Mouse (Mus musculus) liver, embryonic 16.5 days (tissue): ENCODE results near the gene Arid3c. TPM values are rescaled to one million over a fixed set of nuclear protein-coding genes. Genes with fewer than 3 reads are reported as not detected.

Source experiments
- ATAC-seq: fragments of 200-750 bp; cut with Nextera tagmentation; 2 replicates; pipeline ENCODE4 v1.8.0; 2017; ENCODE audit warnings: low read depth, mild to moderate bottlenecking, moderate number of reproducible peaks, moderate library complexity
- H3K27ac ChIP-seq: fragments of 300-500 bp; sonication (generic); 2 replicates; pipeline ENCODE4 v1.5.1; 2014; ENCODE audit warnings: mild to moderate bottlenecking, low read length
- H3K27me3 ChIP-seq: fragments of 300-500 bp; sonication (generic); 2 replicates; pipeline ENCODE4 v1.6.1; 2014; ENCODE audit warnings: low read depth, low read length, mixed read lengths; ENCODE audit not compliant: control insufficient read depth, insufficient read depth
- H3K36me3 ChIP-seq: fragments of 300-500 bp; sonication (generic); 2 replicates; pipeline ENCODE4 v1.6.1; 2014; ENCODE audit warnings: mild to moderate bottlenecking; ENCODE audit not compliant: control insufficient read depth, insufficient read depth
- H3K4me1 ChIP-seq: fragments of 300-500 bp; sonication (generic); 2 replicates; pipeline ENCODE4 v1.6.1; 2014; ENCODE audit warnings: low read depth, low read length, mixed read lengths; ENCODE audit not compliant: control insufficient read depth
- H3K4me2 ChIP-seq: fragments of 300-500 bp; sonication (generic); 2 replicates; pipeline ENCODE4 v1.6.1; 2014; ENCODE audit warnings: low read depth, low read length, mixed read lengths
- H3K4me3 ChIP-seq: fragments of 300-500 bp; sonication (generic); 2 replicates; pipeline ENCODE4 v1.5.1; 2014; ENCODE audit warnings: low read depth, mild to moderate bottlenecking, low read length
- H3K9ac ChIP-seq: fragments of 300-500 bp; sonication (generic); 2 replicates; pipeline ENCODE4 v1.6.1; 2014; ENCODE audit warnings: low read depth, low read length
- H3K9me3 ChIP-seq: fragments of 300-500 bp; sonication (generic); replicated peaks from 2 replicates; pipeline ENCODE4 v1.6.1; 2016; ENCODE audit warnings: low read length; ENCODE audit not compliant: control insufficient read depth
- WGBS: fragments of 180-500 bp; shearing (Covaris S2); extraction: QIAGEN DNeasy Blood & Tissue Kit; methylation state at CpG from one replicate; pipeline ENCODE4 v1.1.7; 2014; ENCODE audit not compliant: insufficient replicate concordance; 5-methylcytosine and 5-hydroxymethylcytosine counted together
- polyA plus RNA-seq: library from polyadenylated mRNA; unstranded; fragments of >200 nt; fragmentation: Nextera tagmentation; extraction: Ambion mirVana; gene quantifications from 2 replicates; pipeline ENCODE4 v1.2.1, GENCODE M21; 2015

Arid3c gene
- polyA plus RNA-seq, 1 experiment from 2014 or later, result not detected

DNA sequence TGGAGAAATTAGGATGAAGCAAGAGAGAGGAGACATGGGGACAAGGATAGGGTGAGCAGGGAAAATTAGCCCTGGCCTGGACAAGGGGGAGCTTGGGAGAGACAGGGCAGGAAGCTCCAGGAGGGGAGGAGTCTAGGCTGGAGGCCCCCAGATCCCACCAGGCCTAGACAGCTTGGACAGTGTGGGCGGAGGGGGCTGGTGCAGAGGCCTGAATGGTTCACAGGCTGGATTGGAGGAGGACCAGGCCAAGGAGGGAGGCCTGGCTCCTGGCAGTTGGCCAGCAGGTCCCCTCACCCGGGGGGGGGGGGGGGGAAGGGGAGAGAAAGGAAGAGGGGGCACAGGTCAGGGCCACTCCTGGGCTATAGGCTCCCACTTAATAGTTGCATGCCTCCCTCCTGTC, 51.7 kb downstream of the Arid3c start:
- H3K4me1 ChIP-seq, result no peaks in the 10 kb centered on the region
- no peak overlapping the region for H3K4me2 ChIP-seq
- peaks cover 15% of the 10 kb centered on the region for H3K27me3 ChIP-seq
- no peaks in the 10 kb centered on the region for H3K36me3 ChIP-seq
- H3K9me3 ChIP-seq, result no peaks in the 10 kb centered on the region
- WGBS, result 43% methylated on average over 1 of the region's 2 CpGs
- no peak for ATAC-seq
- no peak overlapping the region for H3K4me3 ChIP-seq
- H3K9ac ChIP-seq, result no peak overlapping the region
- no peak overlapping the region for H3K27ac ChIP-seq

DNA sequence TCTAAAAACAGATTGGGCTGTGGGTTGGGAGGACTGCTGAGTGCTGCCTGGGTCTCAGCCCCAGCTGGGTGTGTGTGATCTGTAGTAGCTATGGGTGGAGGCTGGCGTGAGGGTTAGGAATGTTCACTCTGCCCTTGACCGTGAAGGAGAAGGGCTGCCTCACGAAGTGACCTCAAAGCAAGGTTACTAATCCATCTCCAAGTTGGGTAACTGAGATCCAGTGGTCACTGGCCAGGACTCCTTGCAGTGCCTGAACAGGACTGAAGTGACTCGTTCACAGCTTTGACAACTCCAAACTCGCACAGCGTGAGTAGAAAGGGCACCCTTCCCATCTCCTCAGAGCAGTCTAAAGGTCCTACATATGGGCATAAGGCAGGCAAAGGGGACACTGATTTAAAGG, 52.1 kb downstream of the Arid3c start:
- Histone ChIP-seq H3K4me2 (no peak overlapping the region), H3K27me3 (peaks cover 13% of the 10 kb centered on the region), H3K36me3 (no peaks in the 10 kb centered on the region), H3K4me1 (no peaks in the 10 kb centered on the region), H3K9ac (no peak overlapping the region), H3K9me3 (no peaks in the 10 kb centered on the region), H3K4me3 (no peak overlapping the region), H3K27ac (no peak overlapping the region)
- 59% methylated on average over 6 of the region's 6 CpGs for WGBS
- no peak for ATAC-seq

DNA sequence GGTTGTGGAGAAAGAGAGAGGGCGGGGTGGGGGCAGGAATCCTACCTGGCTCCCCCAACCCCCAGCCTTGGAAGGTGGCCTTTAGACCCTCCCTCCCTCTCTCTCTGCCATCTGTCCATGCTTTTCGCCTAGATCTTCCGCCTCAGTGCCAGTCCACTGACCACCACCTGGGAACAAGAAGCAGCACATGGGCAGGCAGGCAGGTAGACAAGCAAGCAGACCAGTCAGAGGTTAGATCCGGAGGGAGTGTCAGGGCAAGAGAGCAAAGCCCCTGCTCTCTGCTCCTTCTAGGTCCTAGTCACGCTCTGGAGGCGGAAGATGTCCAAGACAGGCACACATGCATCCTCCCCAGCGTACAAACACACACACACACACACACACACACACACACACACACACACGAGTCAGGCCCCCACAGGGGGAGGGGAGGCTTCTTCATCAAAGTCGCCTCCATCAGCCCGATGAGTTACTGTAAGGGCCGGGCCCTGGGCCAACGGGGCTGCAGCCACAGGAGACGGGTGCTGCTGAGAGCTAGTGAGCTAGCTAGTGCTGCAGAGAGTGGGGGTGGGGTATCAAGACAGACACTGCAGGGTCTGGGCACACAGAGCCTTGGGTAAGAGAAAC, 53.8 kb downstream of the Arid3c start:
- Histone ChIP-seq H3K27ac (no peak overlapping the region), H3K4me1 (no peaks in the 10 kb centered on the region), H3K9ac (no peak overlapping the region), H3K4me3 (no peak overlapping the region), H3K9me3 (no peaks in the 10 kb centered on the region), H3K27me3 (peaks cover 5% of the 10 kb centered on the region), H3K36me3 (no peaks in the 10 kb centered on the region), H3K4me2 (no peak overlapping the region)
- no peak for ATAC-seq
- WGBS, result 54% methylated on average over 13 of the region's 13 CpGs

DNA sequence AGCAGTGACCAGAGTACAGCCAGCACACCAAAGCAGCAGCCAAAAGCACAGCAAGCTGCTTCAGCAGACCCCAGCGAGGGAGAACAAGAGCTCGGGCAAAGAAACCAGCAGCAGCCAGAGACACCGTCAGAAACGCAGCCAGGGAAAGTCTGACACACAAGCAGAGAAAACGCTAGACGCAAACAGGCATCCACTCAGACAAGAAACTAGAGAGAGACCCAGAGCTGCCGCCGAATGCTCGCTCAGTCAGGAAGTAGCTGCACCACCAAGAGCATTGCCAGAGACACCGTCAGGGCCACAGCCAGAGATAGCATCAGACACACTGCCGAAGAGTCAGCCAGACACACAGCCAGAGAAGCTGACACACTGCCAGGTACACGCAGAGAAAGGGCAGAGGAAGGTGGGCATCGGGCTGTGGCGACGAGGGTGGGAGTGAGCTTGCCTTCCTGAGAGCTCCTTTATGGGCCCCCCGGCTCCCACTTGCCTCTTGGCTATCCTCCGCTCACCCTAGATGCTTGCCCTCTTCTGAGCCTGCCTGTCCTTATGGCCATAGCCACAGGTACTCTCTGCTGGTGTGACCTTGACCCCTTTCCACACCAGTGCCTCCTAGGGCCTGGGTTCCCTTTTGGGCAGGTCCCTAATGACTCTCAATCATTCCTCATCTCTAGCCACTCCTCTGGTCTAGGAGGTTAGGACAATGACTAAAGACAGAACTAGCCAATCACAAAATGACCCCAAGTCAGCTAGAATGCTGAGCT, 54.5 kb downstream of the Arid3c start:
- Histone ChIP-seq H3K9me3 (no peaks in the 10 kb centered on the region), H3K36me3 (no peaks in the 10 kb centered on the region), H3K4me2 (no peak overlapping the region), H3K4me3 (no peak overlapping the region), H3K27ac (no peak overlapping the region), H3K9ac (no peak overlapping the region), H3K27me3 (peaks cover 6% of the 10 kb centered on the region), H3K4me1 (no peaks in the 10 kb centered on the region)
- WGBS, result 33% methylated on average over 17 of the region's 17 CpGs
- ATAC-seq, result no peak

Other genes starting within 250 kb of the Arid3c start
- gene AI464131, start 228.1 kb downstream of the Arid3c start, polyA plus RNA-seq, result 1.6 and 1.8 TPM in 2 replicates
- gene 1110017D15Rik, start 213.8 kb downstream of the Arid3c start, polyA plus RNA-seq, result not detected in 2 replicates
- gene Fam219a, start 161.6 kb downstream of the Arid3c start, polyA plus RNA-seq, result 0.67 and 0.98 TPM in 2 replicates
- 4.3 and 4.9 TPM in 2 replicates for gene Dnaic1, start 161.4 kb downstream of the Arid3c start, polyA plus RNA-seq
- 3.2 and 4.5 TPM in 2 replicates for gene Enho, start 90.8 kb downstream of the Arid3c start, polyA plus RNA-seq
- 0.19 and 0.22 TPM in 2 replicates for gene Cntfr, start 34.1 kb downstream of the Arid3c start, polyA plus RNA-seq
- 42.3 and 45.4 TPM in 2 replicates for gene Il11ra1, start 31.2 kb downstream of the Arid3c start, polyA plus RNA-seq
- 27.1 and 27.2 TPM in 2 replicates for gene Rpp25l, start 17.6 kb downstream of the Arid3c start, polyA plus RNA-seq
- 56.9 and 62.0 TPM in 2 replicates for gene Dctn3, start 8.0 kb downstream of the Arid3c start, polyA plus RNA-seq
- 34.7 and 40.8 TPM in 2 replicates for gene Galt, start 24.1 kb upstream of the Arid3c start, polyA plus RNA-seq
- 50.6 and 57.0 TPM in 2 replicates for gene Sigmar1, start 25.0 kb upstream of the Arid3c start, polyA plus RNA-seq
- gene Ccl27a, start 43.1 kb upstream of the Arid3c start, polyA plus RNA-seq, result 7.5 and 9.4 TPM in 2 replicates
- not detected in 2 replicates for gene Gm21541, start 172.5 kb upstream of the Arid3c start, polyA plus RNA-seq
- 0.28 TPM in 1 of 2 replicates, not detected in the other for gene Gm20878, start 210.4 kb upstream of the Arid3c start, polyA plus RNA-seq
- not detected in 2 replicates for gene Fam205a4, start 234.9 kb upstream of the Arid3c start, polyA plus RNA-seq